Mouse (Mus musculus): Measurements from ENCODE around the gene Fam129a.

DNA sequence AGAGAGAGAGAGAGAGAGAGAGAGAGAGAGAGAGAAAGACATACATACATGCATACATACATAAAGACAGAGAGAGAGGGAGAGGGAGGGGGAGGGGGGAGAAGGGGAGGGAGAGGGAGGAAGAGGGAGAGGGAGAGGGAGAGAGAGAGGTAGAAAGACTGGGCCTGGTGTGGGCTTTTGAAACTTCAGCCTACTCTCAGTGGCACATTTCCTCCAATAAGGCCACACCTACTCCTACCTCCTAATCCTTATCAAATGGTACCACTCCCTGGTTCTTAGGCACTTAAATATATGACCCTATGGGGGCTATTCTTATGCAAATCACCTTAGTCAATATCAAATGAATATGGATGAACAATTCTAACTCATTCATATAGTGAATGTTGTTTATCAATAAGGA, 142.6 kb downstream of the Fam129a start:
- TF ChIP-seq CTCF (conservative IDR thresholded peaks at IDR 0.05; ENCODE audit: insufficient read depth, insufficient read length, low read depth, low read length) (no peak), POLR2A (IDR thresholded peaks at IDR 0.05; ENCODE audit: low read depth, low read length) (no peak)
